Mouse (Mus musculus): ENCODE measurements around the gene Ccdc113.

DNA sequence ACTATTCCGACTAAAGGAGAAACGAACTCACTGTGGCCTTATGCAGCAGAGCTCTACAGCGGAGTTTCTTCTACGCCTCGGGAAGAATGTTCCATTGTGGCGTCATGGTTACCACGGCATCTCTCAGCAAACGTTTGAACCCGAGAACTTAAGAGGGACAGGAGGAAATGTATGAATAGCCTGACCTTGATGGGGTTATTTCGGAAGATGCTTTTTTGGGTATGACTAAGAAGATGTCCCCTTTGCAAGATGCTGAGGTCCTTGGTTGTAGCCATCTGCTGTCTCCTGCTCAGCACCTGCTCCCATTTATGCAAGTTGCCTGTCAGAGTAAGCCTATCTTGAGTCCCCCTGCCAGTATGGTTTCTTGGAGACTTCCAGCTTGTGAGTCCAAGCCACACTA lies 42.4 kb downstream of the Ccdc113 start, which contains the start of gene Prss54:
- TF ChIP-seq ETS1 (conservative IDR thresholded peaks at IDR 0.05; ENCODE audit: low read depth, low read length) (no peak), POLR2A (IDR thresholded peaks at IDR 0.05; ENCODE audit: low read depth, low read length) (no peak), EP300 (IDR thresholded peaks at IDR 0.05; ENCODE audit: low read length) (no peak), TBP (conservative IDR thresholded peaks at IDR 0.05; ENCODE audit: low read depth, low read length) (no peak), ZKSCAN1 (IDR thresholded peaks at IDR 0.05; ENCODE audit: borderline replicate concordance, low read depth, low read length) (no peak), USF2 (conservative IDR thresholded peaks at IDR 0.05; ENCODE audit: low read depth, low read length) (no peak), CTCF (conservative IDR thresholded peaks at IDR 0.05 in 1 of 2, IDR thresholded peaks at IDR 0.05 in 1 of 2; ENCODE audit: low read depth in 2 of 2, low read length in 2 of 2) (no peak), SMC3 (IDR thresholded peaks at IDR 0.05; ENCODE audit: low read depth, low read length) (no peak), MXI1 (IDR thresholded peaks at IDR 0.05; ENCODE audit: low read depth, low read length) (no peak), ZC3H11A (IDR thresholded peaks at IDR 0.05; ENCODE audit: low read depth, low read length) (no peak), E2F4 (IDR thresholded peaks at IDR 0.05; ENCODE audit: insufficient replicate concordance, low read depth, low read length) (no peak)

Data from CH12.LX (cell line).